Mouse (Mus musculus) heart, adult 2 months (tissue): ENCODE results near the gene Lgals3. TPM values are rescaled to one million over a fixed set of nuclear protein-coding genes. Genes with fewer than 3 reads are reported as not detected.

Source experiments
- DNase-seq, 2 experiments: peaks; one replicate each; pipeline ENCODE4 v3.0.0; 2021
- H3K27ac ChIP-seq: fragments of 200-600 bp; 2 replicates; pipeline ENCODE4 v1.8.1; 2022
- H3K27me3 ChIP-seq: fragments of 200-500 bp; 2 replicates; pipeline ENCODE4 v1.6.1; 2012; ENCODE audit warnings: mild to moderate bottlenecking, low read length, inconsistent platforms, mixed read lengths; ENCODE audit not compliant: control insufficient read depth, insufficient read depth
- H3K36me3 ChIP-seq: fragments of 200-500 bp; 2 replicates; pipeline ENCODE4 v1.6.1; 2012; ENCODE audit warnings: low read length, inconsistent platforms; ENCODE audit not compliant: control insufficient read depth, insufficient read depth
- H3K4me1 ChIP-seq: fragments of 200-500 bp; 2 replicates; pipeline ENCODE4 v1.6.1; 2011; ENCODE audit warnings: low read length; ENCODE audit not compliant: control insufficient read depth, insufficient read depth
- H3K4me3 ChIP-seq: fragments of 200-600 bp; 2 replicates; pipeline ENCODE4 v1.8.1; 2022
- H3K79me2 ChIP-seq: fragments of 200-500 bp; replicated peaks from 2 replicates; pipeline ENCODE4 v1.6.1; 2012; ENCODE audit warnings: mild to moderate bottlenecking, inconsistent platforms, low read length, moderate library complexity, mixed read lengths; ENCODE audit not compliant: control insufficient read depth, insufficient read depth
- H3K9ac ChIP-seq: fragments of 200-500 bp; 2 replicates; pipeline ENCODE4 v1.6.1; 2012; ENCODE audit warnings: low read depth, mild to moderate bottlenecking, control low read depth, inconsistent platforms, low read length, mixed read lengths
- CTCF ChIP-seq: fragments of 200-600 bp; IDR thresholded peaks from 2 replicates; pipeline ENCODE4 v1.8.1; 2022; ENCODE audit warnings: antibody characterized with exemption, mild to moderate bottlenecking, moderate library complexity
- EP300 ChIP-seq: fragments of 200-500 bp; IDR thresholded peaks from 2 replicates; pipeline ENCODE4 v1.6.1; 2011; ENCODE audit warnings: low read depth, low read length, control low read depth; ENCODE audit not compliant: insufficient read depth
- POLR2A ChIP-seq: fragments of 200-500 bp; IDR thresholded peaks from 2 replicates; pipeline ENCODE4 v1.6.1; 2011; ENCODE audit warnings: mild to moderate bottlenecking, low read depth, low read length, control low read depth; ENCODE audit not compliant: insufficient read depth
- WGBS: fragments of 180-500 bp; shearing (Covaris S2); methylation state at CpG from one replicate; pipeline ENCODE4 v1.1.7; 2018; 5-methylcytosine and 5-hydroxymethylcytosine counted together
- intact Hi-C: fragments of 180-260 bp; cut with DNase I; formaldehyde crosslinking; loops from one replicate; pipeline ENCODE4 v1.15.1; 2025
- polyA plus RNA-seq: library from polyadenylated mRNA; depleted of rRNA; stranded (reverse); fragments of >200 nt; gene quantifications from 2 replicates; pipeline ENCODE4 v1.2.3, GENCODE M21; 2012
- total RNA-seq, 2 experiments: library from RNA; stranded (reverse); gene quantifications; 2 replicates each; pipeline ENCODE4 v1.2.3; 2021

Gene Lgals3
- total and polyA plus RNA-seq, 3 experiments = 3.2 to 19.0 (median 5.8) TPM

GRCm38 (mm10) chr14:47393354-47394094 lies 26.0 kb downstream of the Lgals3 start:
- Histone ChIP-seq H3K9ac (no peak overlapping the region), H3K4me1 (peaks cover 1% of the 10 kb centered on the region; the same call in 1 of the 2 replicates), H3K79me2 (no peaks in the 10 kb centered on the region), H3K27me3 (no peaks in the 10 kb centered on the region), H3K36me3 (no peaks in the 10 kb centered on the region), H3K27ac (no peak overlapping the region), H3K4me3 (no peak overlapping the region)
- intact Hi-C loops = no loop called here
- TF ChIP-seq POLR2A = no peak
- no peak for TF ChIP-seq CTCF
- WGBS = 92% methylated on average over 10 of the region's 10 CpGs
- no peak for DNase-seq

GRCm38 (mm10) chr14:47395007-47395406 lies 27.5 kb downstream of the Lgals3 start:
- H3K4me1 ChIP-seq = peaks cover 1% of the 10 kb centered on the region; the same call in 1 of the 2 replicates
- no peak overlapping the region for H3K27ac ChIP-seq
- no peaks in the 10 kb centered on the region for H3K27me3 ChIP-seq
- no peak overlapping the region for H3K9ac ChIP-seq
- intact Hi-C loops = loop anchor here (5.0 kb wide), 1 partner anchor 98 kb away; the partner anchor contains the start of gene Mapk1ip1l
- 97% methylated on average over 6 of the region's 6 CpGs for WGBS
- TF ChIP-seq POLR2A (no peak), CTCF (no peak), EP300 (no peak)
- no peaks in the 10 kb centered on the region for H3K36me3 ChIP-seq
- no peak overlapping the region for H3K4me3 ChIP-seq
- H3K79me2 ChIP-seq = no peaks in the 10 kb centered on the region
- no peak for DNase-seq

- DNase-seq = peak in 1 of 2 experiments; percentile 35
- TF ChIP-seq EP300 = no peak
- intact Hi-C loops = loop anchor here (1.0 to 5.0 kb wide), 4 partner anchors 57 to 118 kb away; partner anchors contain the start of gene Mapk1ip1l
- H3K79me2 ChIP-seq = no peaks in the 10 kb centered on the region
- no peak overlapping the region for H3K9ac ChIP-seq
- peaks cover 1% of the 10 kb centered on the region; the same call in 1 of the 2 replicates for H3K4me1 ChIP-seq
- H3K4me3 ChIP-seq = no peak overlapping the region
- H3K36me3 ChIP-seq = no peaks in the 10 kb centered on the region
- no peak overlapping the region for H3K27ac ChIP-seq
- H3K27me3 ChIP-seq = no peaks in the 10 kb centered on the region
- WGBS = 67% methylated on average over 15 of the region's 15 CpGs
Measured at GRCm38 (mm10) chr14:47395462-47396026, 28.0 kb downstream of the Lgals3 start.

- TF ChIP-seq EP300 (no peak), CTCF (peak; percentile 83)
- 51% methylated on average over 5 of the region's 5 CpGs for WGBS
- Histone ChIP-seq H3K4me1 (peaks cover 1% of the 10 kb centered on the region; the same call in 1 of the 2 replicates), H3K36me3 (no peaks in the 10 kb centered on the region), H3K27me3 (no peaks in the 10 kb centered on the region), H3K79me2 (no peaks in the 10 kb centered on the region), H3K4me3 (no peak overlapping the region), H3K27ac (no peak overlapping the region), H3K9ac (no peak overlapping the region)
- intact Hi-C loops = loop anchor here (1.0 to 5.0 kb wide), 4 partner anchors 58 to 119 kb away; partner anchors contain the start of gene Mapk1ip1l
- peak in 1 of 2 experiments; percentile 34 for DNase-seq
Measured at GRCm38 (mm10) chr14:47396165-47396652, 28.7 kb downstream of the Lgals3 start.

- H3K9ac ChIP-seq = no peak overlapping the region
- intact Hi-C loops = no loop called here
- no peaks in the 10 kb centered on the region for H3K79me2 ChIP-seq
- no peaks in the 10 kb centered on the region for H3K27me3 ChIP-seq
- H3K27ac ChIP-seq = no peak overlapping the region
- H3K4me3 ChIP-seq = no peak overlapping the region
- 93% methylated on average over 8 of the region's 8 CpGs for WGBS
- H3K4me1 ChIP-seq = no peaks in the 10 kb centered on the region
- H3K36me3 ChIP-seq = no peaks in the 10 kb centered on the region
- no peak for DNase-seq
- TF ChIP-seq EP300 = no peak
- no peak for TF ChIP-seq POLR2A
- TF ChIP-seq CTCF = no peak
Measured at GRCm38 (mm10) chr14:47402735-47403134, 35.2 kb downstream of the Lgals3 start.

GRCm38 (mm10) chr14:47406000-47406399 lies 38.4 kb downstream of the Lgals3 start:
- no peaks in the 10 kb centered on the region for H3K27me3 ChIP-seq
- H3K4me1 ChIP-seq = no peaks in the 10 kb centered on the region
- no peak overlapping the region for H3K4me3 ChIP-seq
- intact Hi-C loops = no loop called here
- DNase-seq = no peak
- no peak overlapping the region for H3K27ac ChIP-seq
- H3K79me2 ChIP-seq = no peaks in the 10 kb centered on the region
- no peak overlapping the region for H3K9ac ChIP-seq
- TF ChIP-seq CTCF = no peak
- no peak for TF ChIP-seq EP300
- TF ChIP-seq POLR2A = no peak
- H3K36me3 ChIP-seq = no peaks in the 10 kb centered on the region
- WGBS = 89% methylated on average over 9 of the region's 9 CpGs
